Mouse (Mus musculus): ENCODE results near the gene Gls.

Gene Gls

DNA sequence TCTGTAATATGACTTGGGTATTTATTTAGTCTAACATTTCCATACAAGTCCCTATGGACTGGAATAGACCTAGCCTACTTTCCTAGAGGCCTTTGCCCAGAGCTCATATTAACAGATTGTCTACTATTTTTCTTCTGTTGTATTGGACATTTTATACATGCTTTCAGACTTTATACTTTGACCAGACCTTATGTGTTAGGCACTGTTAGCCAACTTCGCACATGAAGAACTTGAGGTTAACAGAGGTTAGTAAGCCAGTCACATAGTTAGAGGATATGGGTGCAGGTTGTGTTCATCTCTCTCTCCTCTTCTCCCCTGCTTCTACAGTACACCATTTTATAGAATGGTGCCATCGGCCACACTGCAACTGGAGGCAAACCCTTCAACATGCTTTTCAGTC, 75.0 kb downstream of the Gls start:
- DNase-seq (ENCODE audit: low spot score in 2 of 2): no peak

DNA sequence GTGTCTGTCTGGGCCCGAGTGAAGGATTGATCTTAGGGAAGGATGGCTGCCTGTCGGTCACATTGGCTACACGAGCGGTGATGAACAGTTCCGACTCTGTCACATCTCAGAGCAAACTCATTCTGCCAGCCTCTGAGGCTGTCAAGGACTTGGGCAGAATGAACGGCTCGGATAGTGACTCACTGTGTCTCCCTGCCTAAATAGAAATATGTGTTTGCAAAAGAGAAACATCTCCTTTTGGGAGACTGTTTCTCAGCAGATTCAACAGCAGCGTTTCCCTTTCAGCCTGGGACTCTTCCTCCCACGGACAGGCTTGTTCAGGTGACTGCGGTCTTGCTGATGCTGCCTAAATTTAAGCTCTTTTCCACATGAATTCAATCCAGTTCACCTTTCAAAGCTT, 76.7 kb downstream of the Gls start:
- DNase-seq (ENCODE audit: low spot score in 2 of 2): no peak

DNA sequence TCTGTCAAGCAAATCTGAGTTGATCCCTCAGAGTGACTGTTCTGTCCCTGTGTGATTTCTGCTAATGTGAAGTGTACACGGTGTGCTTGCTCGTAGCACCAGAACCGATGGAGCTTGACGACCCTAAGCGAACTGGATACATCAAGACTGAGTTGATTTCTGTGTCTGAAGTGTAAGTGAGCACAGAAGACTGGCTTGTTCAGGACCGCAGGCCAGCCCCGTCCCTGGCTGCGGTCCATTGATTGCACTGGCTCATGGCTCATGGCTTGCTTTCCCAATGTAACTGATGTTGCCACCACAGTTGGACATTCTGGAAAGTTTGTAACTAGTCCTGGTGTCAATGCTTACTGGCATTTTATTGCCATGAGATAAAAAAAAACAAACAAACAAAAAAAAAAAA, 78.1 kb downstream of the Gls start:
- DNase-seq (ENCODE audit: low spot score in 2 of 2): no peak

DNA sequence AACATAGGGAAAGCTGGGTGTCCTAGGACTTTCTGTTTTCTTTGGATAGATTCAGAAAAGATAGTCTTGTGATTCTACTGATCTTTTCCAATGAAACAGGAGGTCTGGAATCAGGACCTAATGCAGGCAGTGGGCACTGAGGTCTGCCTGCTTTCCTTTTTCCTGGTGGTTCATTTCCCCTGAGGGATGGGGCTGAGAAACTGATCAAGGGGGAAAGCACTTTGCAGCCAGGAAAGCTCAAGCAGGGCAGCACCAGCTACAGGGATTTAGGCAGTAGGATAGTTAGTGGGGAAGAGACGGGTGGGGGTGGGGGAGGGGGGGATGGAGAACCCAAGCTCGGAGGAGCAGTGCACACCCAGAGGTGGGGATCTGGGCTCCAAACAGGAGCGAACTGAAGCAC, 80.1 kb downstream of the Gls start:
- DNase-seq (ENCODE audit: low spot score in 2 of 2): no peak

DNA sequence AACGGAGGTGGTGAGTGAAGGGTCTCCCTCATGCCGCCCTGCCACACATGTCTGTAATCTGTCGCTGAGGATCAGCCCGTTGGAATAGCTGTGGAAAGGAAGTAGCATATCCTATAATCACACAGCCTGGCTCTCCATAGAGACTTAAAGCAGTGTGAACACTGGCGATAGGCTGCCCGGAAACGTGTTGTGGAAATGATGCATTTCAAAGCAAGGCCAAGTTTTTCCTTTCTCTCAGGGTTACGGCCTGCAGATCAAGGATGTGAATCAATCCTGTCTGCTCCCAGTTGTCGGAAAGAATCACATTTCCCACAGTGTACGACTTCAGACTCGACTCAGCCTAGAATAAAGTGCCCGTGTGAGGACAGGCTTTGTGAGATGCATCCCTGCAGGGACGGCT, 80.7 kb downstream of the Gls start:
- DNase-seq (ENCODE audit: low spot score in 2 of 2): no peak

DNA sequence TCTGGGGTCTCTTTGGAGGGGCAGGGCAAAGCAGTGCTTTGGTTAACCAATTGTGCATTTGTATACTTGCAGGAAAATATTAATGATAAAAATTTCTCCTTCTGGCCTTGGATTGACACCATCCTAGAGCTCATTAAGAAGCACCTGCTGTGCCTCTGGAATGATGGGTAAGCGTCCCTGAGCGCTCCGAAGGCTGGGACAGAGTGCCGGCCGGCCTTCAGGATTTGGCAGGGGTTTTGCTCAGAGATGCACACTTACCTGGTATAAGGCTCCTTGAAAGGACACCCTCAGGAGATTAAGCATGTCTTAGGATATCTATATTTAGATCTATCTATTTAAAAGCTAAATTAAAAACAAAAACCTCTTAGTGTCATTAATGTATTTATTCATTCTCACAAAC, 81.9 kb downstream of the Gls start:
- DNase-seq (ENCODE audit: low spot score in 2 of 2): no peak

DNA sequence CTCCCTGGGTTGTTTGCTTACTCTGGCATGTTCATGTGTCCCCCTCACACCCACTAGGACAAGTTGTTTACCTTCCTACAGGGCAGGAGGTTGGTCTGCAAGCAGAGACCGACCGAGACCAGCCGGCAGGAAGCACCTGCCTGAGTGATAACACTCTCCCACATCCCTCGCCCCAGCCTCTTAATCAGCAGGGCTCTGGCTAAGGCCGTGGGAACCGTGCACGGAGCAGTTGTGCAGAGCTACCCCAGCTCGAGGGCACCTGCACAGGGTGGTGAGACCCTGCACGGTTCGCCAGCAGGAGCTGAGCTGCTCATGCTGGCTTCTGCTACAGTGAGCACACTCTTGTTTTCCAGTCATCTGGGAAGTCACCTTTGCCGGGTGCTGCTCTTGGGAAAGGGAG, 82.4 kb downstream of the Gls start:
- no peak for DNase-seq (ENCODE audit: low spot score in 2 of 2)

DNA sequence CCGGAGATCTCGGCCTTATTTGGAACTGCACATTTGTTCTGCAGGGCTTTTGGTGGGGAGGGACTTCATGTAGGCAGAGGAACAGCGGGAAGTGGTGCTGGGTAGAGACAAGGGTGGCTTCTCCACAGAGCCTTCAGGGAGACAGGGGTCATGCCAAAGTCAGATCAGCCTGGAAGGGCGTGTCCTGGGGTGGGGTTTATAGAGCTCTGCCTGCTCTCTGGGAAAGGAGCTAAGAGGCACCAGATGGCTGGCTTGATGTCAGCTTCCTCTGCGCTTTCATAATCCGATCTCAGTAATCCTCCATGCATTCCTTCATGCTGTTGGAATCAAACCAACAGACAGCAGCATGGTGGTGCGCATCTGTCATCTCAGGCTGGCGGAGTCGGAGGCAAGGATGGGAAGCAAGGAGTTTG, 83.1 kb downstream of the Gls start:
- DNase-seq (ENCODE audit: low spot score in 2 of 2): peak; percentile 38 to 49

DNA sequence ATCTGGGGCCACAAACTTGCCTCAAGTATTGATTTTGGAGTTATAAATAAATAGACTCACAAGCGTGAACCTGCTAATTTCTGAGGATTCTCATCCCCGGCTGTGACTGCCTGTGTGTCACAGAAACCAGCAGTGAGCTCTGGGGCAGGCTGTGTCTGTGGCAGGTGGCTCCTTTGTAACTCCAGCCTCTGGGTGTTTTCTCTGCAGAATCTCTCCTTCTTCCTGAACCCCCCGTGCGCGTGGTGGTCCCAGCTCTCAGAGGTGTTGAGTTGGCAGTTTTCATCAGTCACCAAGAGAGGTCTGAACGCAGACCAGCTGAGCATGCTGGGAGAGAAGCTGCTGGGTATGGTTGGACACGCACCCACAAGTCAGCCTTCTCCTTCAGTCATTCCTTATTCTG, 84.3 kb downstream of the Gls start:
- DNase-seq (ENCODE audit: low spot score in 2 of 2): no peak

DNA sequence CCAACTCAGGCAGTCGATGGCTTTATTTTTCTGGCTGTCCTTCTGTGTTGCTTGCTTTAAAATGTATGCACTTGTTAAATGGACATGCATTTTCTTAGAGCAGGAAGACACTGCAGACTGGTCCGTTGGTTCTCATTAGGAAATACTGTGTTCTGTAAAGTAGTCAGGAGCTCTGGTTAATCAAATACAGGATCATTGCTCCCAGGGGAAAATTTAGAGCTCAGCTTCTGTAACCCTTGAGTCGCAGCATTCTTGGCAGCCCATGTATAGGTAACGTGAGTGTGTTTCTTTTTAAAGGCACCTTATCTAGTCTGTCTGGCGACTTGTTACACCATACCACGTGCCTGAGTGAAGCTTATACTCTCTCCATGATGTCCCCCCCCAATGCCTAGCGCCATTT, 84.9 kb downstream of the Gls start:
- DNase-seq (ENCODE audit: low spot score in 2 of 2): no peak

DNA sequence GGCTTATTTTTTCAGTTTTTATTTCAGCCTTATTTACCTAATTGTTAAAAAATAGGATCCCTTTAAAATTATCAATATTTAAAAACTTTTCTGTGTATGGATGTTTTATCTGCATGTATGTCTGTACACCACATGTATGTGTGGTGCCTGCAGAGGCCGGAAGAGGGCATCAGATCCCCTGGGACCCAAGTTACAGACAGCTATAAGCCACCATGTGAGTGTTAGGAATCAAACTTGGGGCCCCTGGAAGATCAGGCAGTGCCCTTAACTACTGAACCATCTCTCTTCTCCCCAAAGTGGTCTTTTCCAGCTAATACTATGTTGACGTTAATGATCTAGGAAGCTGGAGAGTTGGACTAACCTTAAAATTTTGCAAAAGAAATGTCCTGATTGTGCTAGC, 85.6 kb downstream of the Gls start:
- no peak for DNase-seq (ENCODE audit: low spot score in 2 of 2)

DNA sequence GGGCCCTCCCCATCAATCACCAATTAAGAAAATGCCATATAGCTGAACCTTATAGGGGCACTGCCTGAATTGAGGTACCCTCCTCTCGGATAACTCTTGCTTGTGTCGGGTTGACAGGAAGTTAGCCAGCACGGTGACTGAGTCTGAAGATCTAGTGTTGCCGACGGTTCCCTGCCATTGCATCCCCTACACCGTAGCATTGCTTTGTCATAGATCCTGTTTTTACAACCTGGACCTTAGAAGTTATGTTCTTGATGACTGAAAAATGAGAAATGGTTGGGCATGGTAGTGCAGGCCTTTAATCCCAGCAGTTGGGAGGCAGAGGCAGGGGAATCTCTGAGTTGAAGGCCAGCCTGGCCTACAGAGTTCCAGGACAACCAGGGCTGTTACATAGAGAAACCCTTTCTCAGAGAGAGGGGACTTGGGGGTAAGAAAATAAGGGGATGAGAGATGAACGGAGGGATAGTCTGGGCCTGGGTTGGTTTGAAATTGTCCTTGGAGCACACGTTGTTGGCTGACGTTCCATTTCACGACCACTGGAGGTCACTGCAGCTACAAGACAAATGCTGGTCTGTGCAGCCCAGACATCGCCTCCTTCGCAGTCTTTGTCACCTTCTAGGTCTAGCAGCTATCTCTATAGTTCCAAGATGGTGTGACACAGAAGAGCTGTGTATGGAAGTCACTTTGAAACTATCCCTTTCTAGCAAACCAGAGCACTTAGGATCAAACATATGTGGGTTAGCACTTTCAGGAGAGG, 86.6 kb downstream of the Gls start:
- peak in 1 of 2 experiments; percentile 41 for DNase-seq (ENCODE audit: low spot score in 2 of 2)

DNA sequence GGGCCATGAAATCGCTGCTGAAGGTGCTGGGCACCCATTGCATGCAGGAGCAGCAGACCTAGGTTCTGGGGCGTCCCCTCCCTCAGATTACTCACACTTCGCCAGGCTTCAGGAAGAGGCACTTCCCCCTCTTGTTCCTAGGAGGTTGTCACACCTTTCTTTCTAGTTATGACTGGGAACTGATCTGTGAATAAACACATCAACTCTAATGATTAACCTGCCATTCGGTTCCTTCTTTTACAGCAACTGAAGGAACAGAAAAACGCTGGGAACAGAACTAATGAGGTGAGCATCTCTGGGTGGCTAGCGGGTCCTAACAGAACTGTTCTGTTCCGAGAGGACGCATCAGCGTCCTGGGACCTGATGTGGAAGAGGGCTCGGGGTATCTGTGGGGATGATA, 88.1 kb downstream of the Gls start:
- no peak for DNase-seq (ENCODE audit: low spot score in 2 of 2)

DNA sequence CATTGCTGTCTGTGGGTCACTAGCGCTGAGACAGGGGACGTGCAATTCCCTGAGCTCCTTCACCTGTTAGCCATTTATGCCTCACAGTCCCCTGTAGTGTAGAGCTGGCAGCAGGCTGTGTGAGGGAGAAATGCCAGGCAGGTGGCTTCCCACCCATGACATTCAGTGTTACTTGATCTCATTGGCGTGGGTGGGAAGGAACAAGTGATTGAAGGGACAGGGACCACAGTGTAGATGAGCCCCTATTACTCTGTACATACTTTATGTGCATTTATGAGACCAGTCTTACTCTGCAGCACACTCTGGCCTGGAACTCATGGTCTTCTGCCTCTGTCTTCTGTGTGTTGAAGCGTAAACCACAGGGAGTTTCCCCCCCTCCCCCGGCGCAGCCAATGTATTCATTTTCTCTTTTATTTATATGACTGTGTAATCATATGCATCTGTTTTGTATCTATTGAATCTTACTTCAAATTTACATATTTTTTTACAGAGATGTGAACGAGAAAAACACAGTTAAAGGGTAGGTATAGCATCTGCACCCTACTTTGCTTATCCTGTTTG, 89.4 kb downstream of the Gls start:
- DNase-seq (ENCODE audit: low spot score in 2 of 2): no peak

DNA sequence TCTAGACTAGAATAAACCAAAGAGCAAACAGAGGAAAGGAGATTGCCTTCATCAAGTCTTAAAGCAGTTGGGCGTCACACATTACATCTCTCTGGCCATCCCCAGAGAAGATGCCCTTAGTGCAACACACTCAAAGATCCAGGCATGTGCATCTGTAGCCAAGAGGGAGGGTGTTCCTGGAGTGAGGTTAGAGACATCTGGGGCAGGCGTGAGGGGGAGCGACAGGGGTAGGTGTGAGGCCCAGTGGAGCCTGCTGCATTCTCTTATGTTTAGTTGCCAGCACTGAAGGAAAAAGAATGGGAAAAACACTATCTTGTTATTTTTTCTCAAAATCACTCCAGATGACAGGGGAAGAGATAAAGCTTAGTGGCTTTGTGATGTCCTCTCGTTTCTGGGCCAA, 89.8 kb downstream of the Gls start:
- no peak for DNase-seq (ENCODE audit: low spot score in 2 of 2)

DNA sequence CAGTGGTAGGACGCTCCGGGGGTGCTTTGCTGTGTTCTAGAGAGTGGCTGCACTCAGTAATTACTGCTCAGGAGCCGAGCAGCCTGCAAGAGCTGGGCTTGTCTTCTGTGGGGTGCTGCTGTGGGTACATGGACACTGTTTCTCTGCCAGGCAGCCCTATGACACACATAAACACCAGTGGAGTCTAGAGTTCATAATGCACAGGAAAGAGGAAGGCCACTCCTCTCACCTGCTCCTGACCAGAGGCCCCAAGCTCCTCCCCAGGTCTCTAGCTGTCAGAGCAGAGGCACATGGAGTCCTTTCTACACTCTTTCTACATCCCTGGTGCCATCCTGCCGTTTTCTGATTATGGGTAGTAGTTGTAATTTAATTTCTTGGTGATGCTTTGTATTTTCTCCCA, 90.9 kb downstream of the Gls start:
- DNase-seq (ENCODE audit: low spot score in 2 of 2): no peak

DNA sequence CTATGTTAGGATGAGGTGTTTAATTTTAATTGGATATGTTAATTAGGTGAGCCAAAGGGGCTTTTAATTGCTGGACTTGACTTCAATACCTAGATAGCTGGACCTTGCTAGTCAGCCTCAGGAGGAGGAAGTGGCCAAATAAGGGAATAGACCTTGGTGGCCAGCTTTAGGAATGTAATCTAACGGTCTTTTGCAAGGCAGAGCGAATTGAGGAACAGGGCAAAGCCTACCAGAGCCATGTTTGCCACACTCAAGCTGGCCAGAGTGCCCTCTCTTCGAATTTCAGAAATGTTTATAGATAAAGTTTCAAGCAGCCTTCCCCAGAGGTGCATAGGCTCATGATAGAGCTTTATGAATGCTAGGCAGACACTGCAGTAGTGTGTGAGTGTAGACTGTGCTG, 91.5 kb downstream of the Gls start:
- DNase-seq (ENCODE audit: low spot score in 2 of 2): no peak

DNA sequence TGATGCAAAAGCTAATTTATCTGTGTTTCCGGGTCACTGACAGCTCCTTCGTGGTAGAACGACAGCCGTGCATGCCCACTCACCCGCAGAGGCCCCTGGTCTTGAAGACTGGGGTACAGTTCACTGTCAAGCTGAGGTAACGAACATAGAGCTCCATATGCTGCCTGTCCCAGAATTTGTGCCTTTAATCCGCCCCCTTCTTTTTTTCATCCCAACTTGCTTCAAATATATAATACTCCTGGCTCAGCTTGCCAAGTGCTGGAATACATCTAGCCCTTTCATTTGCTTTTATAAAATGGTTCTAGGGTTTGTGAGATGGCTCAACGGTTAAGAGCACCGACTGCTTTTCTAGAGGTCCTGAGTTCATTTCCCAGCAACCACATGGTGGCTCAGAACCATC, 92.5 kb downstream of the Gls start:
- no peak for DNase-seq (ENCODE audit: low spot score in 2 of 2)

DNA sequence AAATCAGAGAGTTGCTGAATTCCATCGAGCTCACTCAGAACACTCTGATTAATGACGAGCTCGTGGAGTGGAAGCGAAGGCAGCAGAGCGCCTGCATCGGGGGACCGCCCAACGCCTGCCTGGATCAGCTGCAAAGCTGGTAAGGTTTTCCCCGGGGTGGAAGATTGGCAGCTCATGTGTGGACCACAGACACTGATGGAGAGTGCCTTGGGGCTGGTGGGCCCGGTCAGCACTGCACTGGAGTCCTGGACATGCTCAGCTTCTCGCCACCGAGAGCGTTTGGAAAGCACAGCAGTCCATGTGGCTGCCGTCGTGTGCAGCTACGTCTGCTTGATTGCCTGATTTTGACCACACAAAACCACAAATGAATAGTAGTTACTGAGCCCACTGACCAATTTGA, 95.7 kb downstream of the Gls start:
- no peak for DNase-seq (ENCODE audit: low spot score in 2 of 2)

DNA sequence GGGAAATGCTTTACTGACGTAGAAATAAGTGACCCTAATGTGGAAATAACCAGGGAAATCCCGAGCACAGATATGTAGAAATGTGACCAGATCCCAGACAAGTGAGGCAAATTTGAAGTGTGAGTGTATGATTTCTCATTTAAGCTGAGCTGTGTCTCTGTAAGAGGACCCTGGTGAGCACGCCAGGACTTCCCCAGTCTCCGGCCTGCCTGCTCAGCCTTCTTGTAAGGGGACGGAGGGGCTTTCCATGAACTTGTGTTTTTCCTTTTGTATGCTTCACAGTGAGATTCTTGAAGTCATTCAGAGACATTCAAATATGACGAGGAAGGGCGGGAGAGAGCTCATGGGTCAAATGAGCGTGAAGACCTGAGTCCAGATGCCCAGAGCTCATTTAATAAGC, 99.8 kb downstream of the Gls start:
- no peak for DNase-seq (ENCODE audit: low spot score in 2 of 2)

DNA sequence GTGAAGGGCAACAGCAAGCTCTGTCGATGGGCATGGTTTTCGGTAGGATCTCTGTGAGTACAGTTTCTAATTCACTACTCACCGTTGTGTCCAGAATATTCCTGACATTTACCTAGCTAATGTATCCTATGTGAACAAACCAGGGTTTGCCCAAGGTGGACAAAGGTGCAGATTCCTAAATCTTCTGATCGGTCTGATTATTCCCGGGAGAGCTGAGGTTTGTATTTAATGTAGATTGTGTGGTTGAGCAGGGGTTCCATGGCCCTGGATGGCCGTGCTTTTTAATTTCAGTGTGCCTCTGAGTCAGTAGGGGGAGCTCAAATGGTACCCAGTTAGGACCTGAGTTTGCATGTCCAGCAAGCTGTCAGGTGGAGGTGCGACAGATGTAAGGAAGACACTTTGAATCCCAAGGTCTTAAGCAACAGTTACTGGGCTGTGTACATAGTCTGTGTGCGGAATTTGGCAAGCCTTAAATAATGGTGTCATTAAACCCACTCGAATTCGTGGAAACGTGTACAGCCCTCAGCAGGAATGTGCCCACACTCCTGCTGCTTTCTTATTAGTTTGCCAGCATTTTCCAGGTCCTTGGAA, 101.2 kb downstream of the Gls start:
- no peak for DNase-seq (ENCODE audit: low spot score in 2 of 2)

DNA sequence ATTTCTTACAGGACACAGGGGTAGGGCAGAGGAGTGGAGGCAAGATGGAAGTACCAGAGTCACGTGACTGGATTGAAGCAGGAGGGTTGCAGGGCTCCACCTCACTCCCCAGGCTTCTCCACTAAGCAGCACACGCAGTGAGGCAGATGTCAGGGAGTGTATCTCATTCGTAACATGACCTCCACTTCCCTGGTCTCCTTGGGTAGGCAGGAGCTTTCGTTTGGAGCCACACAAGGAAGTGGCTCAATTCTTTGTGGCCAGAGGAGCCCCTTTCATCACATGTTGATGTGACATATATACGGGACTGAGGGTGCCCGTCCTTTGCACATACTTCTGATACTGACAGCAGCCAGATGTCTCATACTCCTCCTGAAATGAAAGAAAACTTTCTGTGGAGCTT, 103.2 kb downstream of the Gls start:
- DNase-seq (ENCODE audit: low spot score in 2 of 2): no peak

DNA sequence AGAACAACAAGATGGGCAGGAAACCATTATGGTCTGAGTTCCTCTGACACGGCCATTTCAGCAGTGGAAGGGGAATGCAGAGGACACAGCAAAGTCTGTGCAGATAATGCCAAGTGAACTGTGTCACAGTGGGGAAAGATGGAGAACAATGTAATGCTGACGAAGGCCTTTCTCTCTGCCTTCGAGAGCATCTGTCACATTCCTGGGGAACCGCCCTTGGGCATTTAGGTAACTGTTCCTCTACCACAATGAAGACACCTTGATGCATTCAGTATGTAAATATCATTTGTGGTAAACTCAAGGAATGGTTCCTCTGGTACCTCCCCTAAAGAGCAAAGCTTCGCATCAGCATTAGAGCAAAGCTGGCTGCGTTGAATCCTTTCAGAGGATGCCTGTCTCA, 105.7 kb downstream of the Gls start:
- no peak for DNase-seq (ENCODE audit: low spot score in 2 of 2)

DNA sequence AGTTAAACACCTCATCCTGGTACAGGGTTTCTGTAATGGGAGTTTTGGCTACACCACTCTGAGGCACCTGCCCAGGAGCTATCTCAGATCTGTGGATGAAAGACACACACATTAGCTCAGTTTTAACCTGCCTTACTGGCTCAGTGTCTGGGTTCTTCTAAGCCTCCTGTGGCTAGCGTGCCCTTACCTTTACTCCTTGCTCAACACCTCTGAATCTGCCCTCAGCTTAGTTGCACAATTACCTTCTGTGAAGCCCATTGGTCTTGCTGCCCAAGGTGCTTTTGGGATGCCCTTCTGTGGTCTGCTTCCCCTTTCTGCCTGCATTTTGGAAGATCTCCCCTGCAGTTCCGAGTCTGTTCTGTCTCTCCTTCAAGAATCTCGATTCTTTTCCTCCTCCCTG, 108.2 kb downstream of the Gls start:
- no peak for DNase-seq (ENCODE audit: low spot score in 2 of 2)
